Mouse (Mus musculus) forebrain, postnatal 0 days (tissue): Measurements from ENCODE around the gene Prl3d2. TPM values are rescaled to one million over a fixed set of nuclear protein-coding genes. Genes with fewer than 3 reads are reported as not detected.
"Not testable (repeated sequence)": the region's sequence is repeated elsewhere in the genome, so short reads cannot be mapped to it uniquely, and the experiment has no call there.

Source experiments
- ATAC-seq: fragments of 200-750 bp; cut with Nextera tagmentation; 2 replicates; pipeline ENCODE4 v1.8.0; 2017; ENCODE audit warnings: mild to moderate bottlenecking, moderate library complexity
- DNase-seq: peaks from one replicate; pipeline ENCODE4 v3.0.0-alpha.2; 2015
- H3K27ac ChIP-seq: fragments of 300-500 bp; sonication (generic); 2 replicates; pipeline ENCODE4 v1.5.1; 2014; ENCODE audit warnings: low read depth, mild to moderate bottlenecking, antibody characterized with exemption, low read length, moderate library complexity, mixed read lengths
- H3K27me3 ChIP-seq: fragments of 300-500 bp; sonication (generic); 2 replicates; pipeline ENCODE4 v1.6.1; 2014; ENCODE audit warnings: mild to moderate bottlenecking, low read length, mixed read lengths; ENCODE audit not compliant: insufficient read depth
- H3K36me3 ChIP-seq: fragments of 300-500 bp; sonication (generic); 2 replicates; pipeline ENCODE4 v1.6.1; 2014; ENCODE audit warnings: mild to moderate bottlenecking, moderate library complexity; ENCODE audit not compliant: insufficient read depth
- H3K4me1 ChIP-seq: fragments of 300-500 bp; sonication (generic); 2 replicates; pipeline ENCODE4 v1.6.1; 2014; ENCODE audit warnings: antibody characterized with exemption; ENCODE audit not compliant: insufficient read depth
- H3K4me2 ChIP-seq: fragments of 300-500 bp; sonication (generic); 2 replicates; pipeline ENCODE4 v1.6.1; 2014; ENCODE audit warnings: low read depth, mild to moderate bottlenecking, moderate library complexity
- H3K4me3 ChIP-seq: fragments of 300-500 bp; sonication (generic); 2 replicates; pipeline ENCODE4 v1.5.1; 2014; ENCODE audit warnings: low read depth, low read length, mixed read lengths
- H3K9ac ChIP-seq: fragments of 300-500 bp; sonication (generic); 2 replicates; pipeline ENCODE4 v1.6.1; 2014; ENCODE audit warnings: mild to moderate bottlenecking
- H3K9me3 ChIP-seq: fragments of 300-500 bp; sonication (generic); 2 replicates; pipeline ENCODE4 v1.6.1; 2016; ENCODE audit warnings: low read length
- CTCF ChIP-seq: sonication (generic); IDR thresholded peaks from 2 replicates; pipeline ENCODE4 v1.5.1; 2016; ENCODE audit warnings: antibody characterized with exemption, control low read depth, low read depth
- whole genome bisulfite sequencing: fragments of 180-500 bp; shearing (Covaris S2); extraction: QIAGEN DNeasy Blood & Tissue Kit; methylation state at CpG from one replicate; pipeline ENCODE4 v1.1.7; 2014; 5-methylcytosine and 5-hydroxymethylcytosine counted together
- polyA plus RNA-seq: library from polyadenylated mRNA; unstranded; fragments of >200 nt; fragmentation: Nextera tagmentation; extraction: Ambion mirVana; gene quantifications from 2 replicates; pipeline ENCODE4 v1.2.1, GENCODE M21; 2015
- total RNA-seq: library from RNA; depleted of rRNA; stranded (reverse); fragments of >200 nt; gene quantifications from 2 replicates; pipeline ENCODE4 v1.2.3, GENCODE M21; 2014; rRNA removed

Prl3d2 gene
- not detected in 2 replicates for total RNA-seq
- polyA plus RNA-seq, result not detected in 2 replicates

- WGBS, result 100% methylated on average over 3 of the region's 4 CpGs
- not testable (repeated sequence) for H3K4me3 ChIP-seq, DNase-seq, H3K4me1 ChIP-seq, H3K27me3 ChIP-seq, H3K9ac ChIP-seq, H3K36me3 ChIP-seq, ATAC-seq, H3K9me3 ChIP-seq, H3K4me2 ChIP-seq, H3K27ac ChIP-seq
These were observed at the start of gene Prl3d2 for GRCm38 (mm10) chr13:27121398-27121797. Gene Prl3d2, plus strand, starts transcription at chr13:27121698.

GRCm38 (mm10) chr13:27093890-27094289, 27.6 kb upstream of the Prl3d2 start, which contains the start of gene Prl3d1:
Gene Prl3d1, plus strand, starts transcription at chr13:27094190.
- not testable (repeated sequence) for H3K4me3 ChIP-seq, H3K27me3 ChIP-seq, DNase-seq, H3K9ac ChIP-seq, H3K4me1 ChIP-seq, H3K4me2 ChIP-seq, H3K36me3 ChIP-seq, ATAC-seq, H3K9me3 ChIP-seq, H3K27ac ChIP-seq
- 96% methylated on average over 5 of the region's 5 CpGs for whole genome bisulfite sequencing

GRCm38 (mm10) chr13:27148264-27148663, 26.8 kb downstream of the Prl3d2 start:
- 69% methylated on average over 1 of the region's 1 CpGs for WGBS
- no peaks in the 10 kb centered on the region for H3K4me1 ChIP-seq
- ATAC-seq, result no peak
- no peak for TF ChIP-seq CTCF
- no peak overlapping the region for H3K4me3 ChIP-seq
- H3K9ac ChIP-seq, result no peak overlapping the region
- no peaks in the 10 kb centered on the region for H3K9me3 ChIP-seq
- no peak overlapping the region for H3K27ac ChIP-seq
- no peaks in the 10 kb centered on the region for H3K27me3 ChIP-seq
- H3K4me2 ChIP-seq, result no peak overlapping the region
- DNase-seq, result no peak
- no peaks in the 10 kb centered on the region for H3K36me3 ChIP-seq

GRCm38 (mm10) chr13:27156490-27156889, 35.0 kb downstream of the Prl3d2 start, which contains the start of gene Prl3d3:
Gene Prl3d3, plus strand, starts transcription at chr13:27156790.
- H3K9ac ChIP-seq, ATAC-seq, H3K4me1 ChIP-seq, H3K4me2 ChIP-seq, H3K27ac ChIP-seq, DNase-seq, H3K9me3 ChIP-seq, H3K36me3 ChIP-seq, H3K27me3 ChIP-seq, H3K4me3 ChIP-seq: not testable (repeated sequence)
- WGBS, result 87% methylated on average over 2 of the region's 3 CpGs

Other genes starting within 250 kb of the Prl3d2 start
- gene Prl, start 64.1 kb upstream of the Prl3d2 start, total RNA-seq, result not detected in 2 replicates
- not detected in 2 replicates for gene Prl, start 64.1 kb upstream of the Prl3d2 start, polyA plus RNA-seq
- not detected in 2 replicates for gene Prl3d1, start 27.5 kb upstream of the Prl3d2 start, total RNA-seq
- gene Prl3d1, start 27.5 kb upstream of the Prl3d2 start, polyA plus RNA-seq, result not detected in 2 replicates
- gene Prl3d3, start 35.1 kb downstream of the Prl3d2 start, total RNA-seq, result not detected in 2 replicates
- gene Prl3d3, start 35.1 kb downstream of the Prl3d2 start, polyA plus RNA-seq, result not detected in 2 replicates
- not detected in 2 replicates for gene Prl3c1, start 75.0 kb downstream of the Prl3d2 start, total RNA-seq
- not detected in 2 replicates for gene Prl3c1, start 75.0 kb downstream of the Prl3d2 start, polyA plus RNA-seq
- gene Prl3b1, start 120.1 kb downstream of the Prl3d2 start, total RNA-seq, result not detected in 2 replicates
- gene Prl3b1, start 120.1 kb downstream of the Prl3d2 start, polyA plus RNA-seq, result not detected in 2 replicates
- gene Prl3a1, start 137.7 kb downstream of the Prl3d2 start, total RNA-seq, result not detected in 2 replicates
- not detected in 2 replicates for gene Prl3a1, start 137.7 kb downstream of the Prl3d2 start, polyA plus RNA-seq
- not detected in 2 replicates for gene Prl6a1, start 190.9 kb downstream of the Prl3d2 start, total RNA-seq
- gene Prl6a1, start 190.9 kb downstream of the Prl3d2 start, polyA plus RNA-seq, result not detected in 2 replicates
- gene Prl8a2, start 224.0 kb downstream of the Prl3d2 start, total RNA-seq, result not detected in 2 replicates
- gene Prl8a2, start 224.0 kb downstream of the Prl3d2 start, polyA plus RNA-seq, result not detected in 2 replicates